Mouse (Mus musculus) lung, embryonic 15.5 days (tissue): ENCODE measurements around the gene Ksr1. TPM values are rescaled to one million over a fixed set of nuclear protein-coding genes. Genes with fewer than 3 reads are reported as not detected.

Experiments
- ATAC-seq: fragments of 200-750 bp; cut with Nextera tagmentation; 2 replicates; pipeline ENCODE4 v1.8.0; 2017; ENCODE audit warnings: moderate number of reproducible peaks, borderline replicate concordance; ENCODE audit not compliant: low FRiP score, low TSS enrichment; ENCODE audit errors: extremely low read depth
- H3K27ac ChIP-seq: fragments of 300-500 bp; sonication (generic); 2 replicates; pipeline ENCODE4 v1.5.1; 2015; ENCODE audit warnings: moderate library complexity, mild to moderate bottlenecking, inconsistent platforms
- H3K27me3 ChIP-seq: fragments of 300-500 bp; sonication (generic); 2 replicates; pipeline ENCODE4 v1.6.1; 2015; ENCODE audit warnings: inconsistent platforms
- H3K36me3 ChIP-seq: fragments of 300-500 bp; sonication (generic); 2 replicates; pipeline ENCODE4 v1.6.1; 2015; ENCODE audit warnings: inconsistent platforms
- H3K4me1 ChIP-seq: fragments of 300-500 bp; sonication (generic); 2 replicates; pipeline ENCODE4 v1.6.1; 2015; ENCODE audit warnings: inconsistent platforms
- H3K4me2 ChIP-seq: fragments of 300-500 bp; sonication (generic); 2 replicates; pipeline ENCODE4 v1.6.1; 2015; ENCODE audit warnings: inconsistent platforms, mild to moderate bottlenecking, moderate library complexity
- H3K4me3 ChIP-seq: fragments of 300-500 bp; sonication (generic); 2 replicates; pipeline ENCODE4 v1.5.1; 2015; ENCODE audit warnings: mild to moderate bottlenecking, inconsistent platforms
- H3K9ac ChIP-seq: fragments of 300-500 bp; sonication (generic); 2 replicates; pipeline ENCODE4 v1.6.1; 2015; ENCODE audit warnings: inconsistent platforms
- H3K9me3 ChIP-seq: fragments of 300-500 bp; sonication (generic); 2 replicates; pipeline ENCODE4 v1.6.1; 2016; ENCODE audit warnings: inconsistent platforms
- WGBS: fragments of 180-500 bp; shearing (Covaris S2); methylation state at CpG from one replicate; pipeline ENCODE4 v1.1.7; 2015; 5-methylcytosine and 5-hydroxymethylcytosine counted together
- polyA plus RNA-seq: library from polyadenylated mRNA; unstranded; fragments of >200 nt; fragmentation: Nextera tagmentation; extraction: Ambion mirVana; gene quantifications from 2 replicates; pipeline ENCODE4 v1.2.1, GENCODE M21; 2015

Gene Ksr1
- polyA plus RNA-seq, 1 experiment from 2014 or later: 2.8 TPM

- no peak for ATAC-seq
- H3K4me2 ChIP-seq: no peak overlapping the region
These were observed 97.3 kb downstream of the Ksr1 start for GRCm38 (mm10) chr11:79048906-79049305.

GRCm38 (mm10) chr11:79047180-79047727 lies 99.0 kb downstream of the Ksr1 start:
- H3K36me3 ChIP-seq: peaks cover 7% of the 10 kb centered on the region; the same call in 1 of the 2 replicates
- no peak overlapping the region for H3K4me3 ChIP-seq
- no peak for ATAC-seq
- H3K9ac ChIP-seq: no peak overlapping the region
- H3K27me3 ChIP-seq: no peaks in the 10 kb centered on the region
- H3K27ac ChIP-seq: 0 out of 2 replicates have a peak overlapping the region, but pooled peaks have one; percentile 39
- H3K4me2 ChIP-seq: no peak overlapping the region
- no peaks in the 10 kb centered on the region for H3K9me3 ChIP-seq
- H3K4me1 ChIP-seq: peaks cover 10% of the 10 kb centered on the region; the same call in 1 of the 2 replicates
- 64% methylated on average over 11 of the region's 11 CpGs for WGBS

More at GRCm38 (mm10) chr11:79048906-79049305, 97.3 kb downstream of the Ksr1 start:
- no peaks in the 10 kb centered on the region for H3K9me3 ChIP-seq
- no peak overlapping the region for H3K4me3 ChIP-seq
- H3K9ac ChIP-seq: no peak overlapping the region
- H3K27ac ChIP-seq: no peak overlapping the region
- H3K36me3 ChIP-seq: peaks cover 7% of the 10 kb centered on the region; the same call in 1 of the 2 replicates
- H3K27me3 ChIP-seq: no peaks in the 10 kb centered on the region
- peaks cover 10% of the 10 kb centered on the region; the same call in 1 of the 2 replicates for H3K4me1 ChIP-seq
- 76% methylated on average over 4 of the region's 4 CpGs for WGBS

- no peak overlapping the region for H3K4me3 ChIP-seq
- H3K9me3 ChIP-seq: no peaks in the 10 kb centered on the region
- no peak overlapping the region for H3K4me2 ChIP-seq
- peaks cover 10% of the 10 kb centered on the region; the same call in 1 of the 2 replicates for H3K4me1 ChIP-seq
- no peak for ATAC-seq
- no peaks in the 10 kb centered on the region for H3K27me3 ChIP-seq
- 52% methylated on average over 8 of the region's 8 CpGs for WGBS
- 0 out of 2 replicates have a peak overlapping the region, but pooled peaks have one; percentile 39 for H3K27ac ChIP-seq
- no peak overlapping the region for H3K9ac ChIP-seq
- peaks cover 7% of the 10 kb centered on the region; the same call in 1 of the 2 replicates for H3K36me3 ChIP-seq
These were observed 99.5 kb downstream of the Ksr1 start for GRCm38 (mm10) chr11:79046561-79047155.

GRCm38 (mm10) chr11:79045231-79045630 lies 101.0 kb downstream of the Ksr1 start:
- H3K4me3 ChIP-seq: no peak overlapping the region
- H3K27me3 ChIP-seq: no peaks in the 10 kb centered on the region
- H3K36me3 ChIP-seq: peaks cover 13% of the 10 kb centered on the region; the same call in 1 of the 2 replicates
- H3K9me3 ChIP-seq: no peaks in the 10 kb centered on the region
- H3K4me2 ChIP-seq: no peak overlapping the region
- H3K9ac ChIP-seq: no peak overlapping the region
- no peak for ATAC-seq
- 84% methylated on average over 9 of the region's 9 CpGs for WGBS
- H3K4me1 ChIP-seq: peaks cover 10% of the 10 kb centered on the region; the same call in 1 of the 2 replicates
- no peak overlapping the region for H3K27ac ChIP-seq

- no peak overlapping the region for H3K9ac ChIP-seq
- WGBS: 90% methylated on average over 25 of the region's 25 CpGs
- peaks cover 10% of the 10 kb centered on the region; the same call in 1 of the 2 replicates for H3K4me1 ChIP-seq
- no peak overlapping the region for H3K4me3 ChIP-seq
- no peaks in the 10 kb centered on the region for H3K9me3 ChIP-seq
- H3K36me3 ChIP-seq: peaks cover 13% of the 10 kb centered on the region; the same call in 1 of the 2 replicates
- no peak overlapping the region for H3K27ac ChIP-seq
- H3K4me2 ChIP-seq: no peak overlapping the region
- ATAC-seq: no peak
- no peaks in the 10 kb centered on the region for H3K27me3 ChIP-seq
These were observed 101.4 kb downstream of the Ksr1 start for GRCm38 (mm10) chr11:79044798-79045197.

GRCm38 (mm10) chr11:79041908-79042430 lies 104.2 kb downstream of the Ksr1 start:
- Histone ChIP-seq H3K9ac (no peak overlapping the region), H3K27ac (no peak overlapping the region), H3K4me1 (peaks cover 7% of the 10 kb centered on the region; the same call in 1 of the 2 replicates), H3K36me3 (peaks cover 13% of the 10 kb centered on the region; the same call in 1 of the 2 replicates), H3K27me3 (no peaks in the 10 kb centered on the region), H3K4me2 (no peak overlapping the region), H3K9me3 (no peaks in the 10 kb centered on the region), H3K4me3 (no peak overlapping the region)
- WGBS: 67% methylated on average over 14 of the region's 14 CpGs
- no peak for ATAC-seq

GRCm38 (mm10) chr11:79039488-79039887 lies 106.7 kb downstream of the Ksr1 start:
- Histone ChIP-seq H3K4me3 (no peak overlapping the region), H3K27ac (no peak overlapping the region), H3K9me3 (no peaks in the 10 kb centered on the region), H3K27me3 (no peaks in the 10 kb centered on the region), H3K4me2 (no peak overlapping the region), H3K9ac (no peak overlapping the region), H3K36me3 (peaks cover 10% of the 10 kb centered on the region; the same call in 1 of the 2 replicates), H3K4me1 (no peaks in the 10 kb centered on the region)
- no peak for ATAC-seq
- 43% methylated on average over 2 of the region's 2 CpGs for WGBS

- Histone ChIP-seq H3K4me2 (no peak overlapping the region), H3K4me1 (no peaks in the 10 kb centered on the region), H3K36me3 (peaks cover 6% of the 10 kb centered on the region), H3K9me3 (no peaks in the 10 kb centered on the region), H3K9ac (no peak overlapping the region), H3K27ac (no peak overlapping the region), H3K27me3 (no peaks in the 10 kb centered on the region), H3K4me3 (no peak overlapping the region)
- WGBS: 83% methylated on average over 12 of the region's 12 CpGs
- no peak for ATAC-seq
These were observed 108.7 kb downstream of the Ksr1 start for GRCm38 (mm10) chr11:79037555-79037954.

- ATAC-seq: no peak
- H3K36me3 ChIP-seq: peaks cover 7% of the 10 kb centered on the region
- WGBS: 79% methylated on average over 13 of the region's 13 CpGs
- no peaks in the 10 kb centered on the region for H3K9me3 ChIP-seq
- no peak overlapping the region for H3K9ac ChIP-seq
- H3K4me1 ChIP-seq: no peaks in the 10 kb centered on the region
- no peak overlapping the region for H3K4me3 ChIP-seq
- no peak overlapping the region for H3K27ac ChIP-seq
- no peaks in the 10 kb centered on the region for H3K27me3 ChIP-seq
- no peak overlapping the region for H3K4me2 ChIP-seq
These were observed 109.9 kb downstream of the Ksr1 start for GRCm38 (mm10) chr11:79036324-79036723.

- H3K4me3 ChIP-seq: no peak overlapping the region
- H3K4me2 ChIP-seq: no peak overlapping the region
- H3K9ac ChIP-seq: no peak overlapping the region
- WGBS: 87% methylated on average over 11 of the region's 11 CpGs
- H3K36me3 ChIP-seq: peaks cover 3% of the 10 kb centered on the region; the same call in 1 of the 2 replicates
- no peaks in the 10 kb centered on the region for H3K9me3 ChIP-seq
- H3K27me3 ChIP-seq: no peaks in the 10 kb centered on the region
- H3K27ac ChIP-seq: no peak overlapping the region
- ATAC-seq: no peak
- 0 out of 2 replicates have a peak, but pooled peaks cover 5% of the 10 kb centered on the region for H3K4me1 ChIP-seq
These were observed 112.6 kb downstream of the Ksr1 start for GRCm38 (mm10) chr11:79033636-79034035.

- 0 out of 2 replicates have a peak, but pooled peaks cover 5% of the 10 kb centered on the region for H3K4me1 ChIP-seq
- no peak for ATAC-seq
- no peak overlapping the region for H3K4me3 ChIP-seq
- WGBS: 65% methylated on average over 12 of the region's 12 CpGs
- no peaks in the 10 kb centered on the region for H3K9me3 ChIP-seq
- no peaks in the 10 kb centered on the region for H3K27me3 ChIP-seq
- no peak overlapping the region for H3K27ac ChIP-seq
- no peak overlapping the region for H3K4me2 ChIP-seq
- H3K36me3 ChIP-seq: peaks cover 3% of the 10 kb centered on the region; the same call in 1 of the 2 replicates
- no peak overlapping the region for H3K9ac ChIP-seq
These were observed 113.2 kb downstream of the Ksr1 start for GRCm38 (mm10) chr11:79033021-79033420.

GRCm38 (mm10) chr11:79031452-79031746 lies 114.8 kb downstream of the Ksr1 start:
- WGBS: 70% methylated on average over 5 of the region's 5 CpGs
- no peak for ATAC-seq
- 0 out of 2 replicates have a peak, but pooled peaks cover 5% of the 10 kb centered on the region for H3K4me1 ChIP-seq
- H3K9me3 ChIP-seq: no peaks in the 10 kb centered on the region
- no peak overlapping the region for H3K9ac ChIP-seq
- H3K27me3 ChIP-seq: no peaks in the 10 kb centered on the region
- H3K4me2 ChIP-seq: no peak overlapping the region
- H3K4me3 ChIP-seq: no peak overlapping the region
- peaks cover 8% of the 10 kb centered on the region; the same call in 1 of the 2 replicates for H3K36me3 ChIP-seq
- H3K27ac ChIP-seq: no peak overlapping the region
